Mouse (Mus musculus) neutrophil, adult 59 days (primary cell): ENCODE measurements around the gene Sprr2j-ps. TPM values are rescaled to one million over a fixed set of nuclear protein-coding genes. Genes with fewer than 3 reads are reported as not detected.

Experiments
- total RNA-seq, 2 experiments: library from RNA; stranded (reverse); gene quantifications; 1 replicate in 1 of 2; 2 replicates in 1 of 2; pipeline ENCODE4 v1.2.4; 2023

Gene Sprr2j-ps
- not detected for total RNA-seq

GRCm38 (mm10) chr3:92417782-92418181 lies at the start of gene Sprr2j-ps:
Sprr2j-ps (plus strand) TSS chr3:92418082.

GRCm38 (mm10) chr3:92385385-92385784 lies 32.5 kb upstream of the Sprr2j-ps start, which contains the start of gene Sprr2h:
Sprr2h (plus strand) TSS chr3:92385685.

GRCm38 (mm10) chr3:92407691-92408090 lies 10.2 kb upstream of the Sprr2j-ps start, which contains the start of gene Sprr2i:
Sprr2i (plus strand) TSS chr3:92407991.

GRCm38 (mm10) chr3:92429323-92429722 lies 11.4 kb downstream of the Sprr2j-ps start, which contains the start of gene Gm9774:
Gm9774 (minus strand) TSS chr3:92429423.

GRCm38 (mm10) chr3:92432282-92432681 lies 14.4 kb downstream of the Sprr2j-ps start, which contains the start of gene Sprr2k:
Sprr2k (plus strand) TSS chr3:92432582.

GRCm38 (mm10) chr3:92438689-92439088 lies 20.8 kb downstream of the Sprr2j-ps start, which contains the start of gene Sprr1b:
Sprr1b (minus strand) TSS chr3:92438789.

GRCm38 (mm10) chr3:92458620-92459019 lies 40.7 kb downstream of the Sprr2j-ps start, which contains the start of gene Sprr3:
Sprr3 (minus strand) TSS chr3:92458720.

Other genes starting within 250 kb of the Sprr2j-ps start
- gene Sprr2a1, start 202.3 kb upstream of the Sprr2j-ps start, total RNA-seq = not detected
- gene Sprr2a2, start 202.2 kb upstream of the Sprr2j-ps start, total RNA-seq = not detected
- gene Sprr2a3, start 132.7 kb upstream of the Sprr2j-ps start, total RNA-seq = not detected
- not detected for gene Sprr2b, start 101.5 kb upstream of the Sprr2j-ps start, total RNA-seq
- not detected for gene Sprr2d, start 78.9 kb upstream of the Sprr2j-ps start, total RNA-seq
- gene Sprr2e, start 65.9 kb upstream of the Sprr2j-ps start, total RNA-seq = not detected
- not detected for gene Sprr2f, start 52.9 kb upstream of the Sprr2j-ps start, total RNA-seq
- not detected for gene Sprr2h, start 32.4 kb upstream of the Sprr2j-ps start, total RNA-seq
- gene Sprr2i, start 10.1 kb upstream of the Sprr2j-ps start, total RNA-seq = not detected
- 1 to 10 TPM in 1 of 2 experiments, under 1 TPM in 1; 0.66 to 1.4 TPM for gene Gm9774, start 11.3 kb downstream of the Sprr2j-ps start, total RNA-seq
- gene Sprr2k, start 14.5 kb downstream of the Sprr2j-ps start, total RNA-seq = not detected
- gene Sprr1b, start 20.7 kb downstream of the Sprr2j-ps start, total RNA-seq = not detected
- not detected for gene Sprr3, start 40.6 kb downstream of the Sprr2j-ps start, total RNA-seq
- gene Sprr1a, start 67.8 kb downstream of the Sprr2j-ps start, total RNA-seq = not detected
- not detected for gene Sprr4, start 82.4 kb downstream of the Sprr2j-ps start, total RNA-seq
- gene 2310046K23Rik, start 116.4 kb downstream of the Sprr2j-ps start, total RNA-seq = not detected
- not detected for gene Ivl, start 155.7 kb downstream of the Sprr2j-ps start, total RNA-seq
- gene Smcp, start 170.9 kb downstream of the Sprr2j-ps start, total RNA-seq = not detected
- not detected for gene 2210017I01Rik, start 189.4 kb downstream of the Sprr2j-ps start, total RNA-seq
- not detected for gene Lce6a, start 203.6 kb downstream of the Sprr2j-ps start, total RNA-seq
- not detected for gene Lce1a1, start 230.2 kb downstream of the Sprr2j-ps start, total RNA-seq
- gene Lce1b, start 238.8 kb downstream of the Sprr2j-ps start, total RNA-seq = not detected